Comparison of ENCODE assay signal across 25 mouse cellular contexts in the genomic region with DNA sequence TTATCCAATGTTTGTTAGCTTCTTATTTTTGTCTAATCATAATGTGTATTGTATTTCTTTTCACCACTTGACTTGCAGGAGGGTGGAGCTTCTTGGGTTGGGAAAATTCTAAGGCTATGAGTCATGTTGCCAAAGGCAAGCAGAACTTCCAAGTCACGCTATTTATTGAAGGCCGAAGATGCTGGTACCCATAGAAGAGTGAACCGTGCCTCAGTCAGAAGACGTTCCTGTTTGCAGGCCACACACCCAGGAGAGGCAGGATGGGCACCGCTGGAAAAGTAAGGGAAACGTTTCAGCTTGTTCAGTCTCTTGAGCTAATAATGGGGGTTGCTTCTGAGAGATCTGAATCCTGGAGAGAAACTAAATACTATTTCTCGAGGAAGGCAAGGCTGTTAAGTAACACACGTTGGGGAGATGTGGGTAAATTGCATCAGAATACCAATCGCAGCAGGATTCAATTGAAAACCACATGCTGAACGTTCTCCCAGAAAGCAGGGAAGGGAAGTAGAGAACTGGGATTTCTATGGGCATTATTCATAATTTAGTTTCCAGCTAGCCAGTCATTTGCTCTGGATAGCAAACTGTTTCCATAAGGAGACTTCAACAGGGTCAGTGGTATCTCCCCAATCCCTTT. TPM values are rescaled to one million over a fixed set of nuclear protein-coding genes. Genes with fewer than 3 reads are reported as not detected.
DNase-seq lines count a peak whose midpoint lies in the region; ATAC-seq and TF ChIP-seq lines count a peak whose summit lies in the region.
"Had no signal": no experiment of that assay in that cellular context is flagged by ENCODE, and none has a peak within 500 bp of the region (broad histone marks: within the 10 kb centered on the region; RNA-seq: fewer than 3 reads in every experiment).

A gene (plus strand): TSS at position 130 of the 634 bp plus-strand sequence.

- no peak for ATAC-seq in embryonic facial prominence, embryonic 13.5 days (ENCODE audit: insufficient number of reproducible peaks, insufficient read depth, low FRiP score, low TSS enrichment, low read depth)
- ATAC-seq in limb, embryonic 15.5 days (ENCODE audit: insufficient number of reproducible peaks, low FRiP score, low TSS enrichment, low read depth) = no peak
- ATAC-seq in erythroblast, adult 5-6 weeks (replicated peaks; ENCODE audit: low FRiP score, poor library complexity, severe bottlenecking) = no peak
- ATAC-seq: CD4-positive, CD25-positive, alpha-beta regulatory T cell, adult 4 months; inflammation-experienced regulatory T-cells, adult 6 months had no signal

- peaks cover 5% of the 10 kb centered on the region for H3K36me3 ChIP-seq in C2C12 (ENCODE audit: control insufficient read depth, insufficient read depth)
- H3K36me3 ChIP-seq in embryonic facial prominence, embryonic 13.5 days = no peaks in the 10 kb centered on the region
- no peaks in the 10 kb centered on the region for H3K36me3 ChIP-seq in limb, embryonic 15.5 days
- H3K36me3 ChIP-seq: heart, embryonic 12.5 days; hindbrain, embryonic 13.5 days; liver, embryonic 15.5 days; neural tube, embryonic 15.5 days had no signal

- no peak for DNase-seq in gastrocnemius, adult 2 months
- DNase-seq in gastrocnemius, postnatal 14 days = no peak
- no peak for DNase-seq in right cerebral cortex, adult 18-20 months
- DNase-seq: cerebellum, adult 18-20 months; cerebellum, postnatal 25 days; embryo, embryonic 11 days; heart, adult 11 months; heart, postnatal 14 days; kidney, adult 8-10 months; kidney, postnatal 25 days; left cerebral cortex, postnatal 4 days; lung, postnatal 10 days; midbrain, embryonic 14.5 days had no signal

- H3K9ac ChIP-seq in embryonic facial prominence, embryonic 13.5 days = no peak within 1 kb of the TSS
- no peak within 1 kb of the TSS for H3K9ac ChIP-seq in limb, embryonic 15.5 days
- H3K9ac ChIP-seq: heart, embryonic 12.5 days; hindbrain, embryonic 13.5 days; liver, embryonic 15.5 days; neural tube, embryonic 15.5 days had no signal

- H3K27me3 ChIP-seq in C2C12 (ENCODE audit: control insufficient read depth, insufficient read depth, insufficient read length) = no peaks in the 10 kb centered on the region
- H3K27me3 ChIP-seq in embryonic facial prominence, embryonic 13.5 days = no peaks in the 10 kb centered on the region
- no peaks in the 10 kb centered on the region for H3K27me3 ChIP-seq in limb, embryonic 15.5 days
- H3K27me3 ChIP-seq: heart, embryonic 12.5 days; hindbrain, embryonic 13.5 days; liver, embryonic 15.5 days; neural tube, embryonic 15.5 days had no signal

- H3K4me2 ChIP-seq in embryonic facial prominence, embryonic 13.5 days = peak within 1 kb of the TSS; percentile 27
- no peak within 1 kb of the TSS for H3K4me2 ChIP-seq in limb, embryonic 15.5 days
- H3K4me2 ChIP-seq: heart, embryonic 12.5 days; hindbrain, embryonic 13.5 days; liver, embryonic 15.5 days; neural tube, embryonic 15.5 days had no signal

- intact Hi-C loops in gastrocnemius, adult 2 months (cut with DNase I) = no loop called here
- intact Hi-C loops in gastrocnemius, postnatal 14 days (cut with DNase I; ENCODE audit: low total_unique reads) = no loop called here

- H3K4me1 ChIP-seq in embryonic facial prominence, embryonic 13.5 days = peaks cover 20% of the 10 kb centered on the region
- no peaks in the 10 kb centered on the region; the same call in 1 of the 2 replicates for H3K4me1 ChIP-seq in limb, embryonic 15.5 days
- H3K4me1 ChIP-seq: heart, embryonic 12.5 days; neural tube, embryonic 15.5 days had no signal

- WGBS in embryonic facial prominence, embryonic 13.5 days = 27% methylated on average over 10 of the region's 10 CpGs
- 43% methylated on average over 10 of the region's 10 CpGs for WGBS in limb, embryonic 15.5 days

- no peak within 1 kb of the TSS for H3ac ChIP-seq in C2C12 (ENCODE audit: control insufficient read depth, insufficient read length, low read depth)

- no peak for TF ChIP-seq CTCF in gastrocnemius, adult 2 months (IDR thresholded peaks at IDR 0.05)
- TF ChIP-seq CTCF in C2C12 (IDR thresholded peaks at IDR 0.05; ENCODE audit: control insufficient read depth, insufficient read depth, insufficient read length) = no peak

- H3K9me3 ChIP-seq in embryonic facial prominence, embryonic 13.5 days = no peaks in the 10 kb centered on the region
- no peaks in the 10 kb centered on the region for H3K9me3 ChIP-seq in limb, embryonic 15.5 days
- H3K9me3 ChIP-seq: hindbrain, embryonic 13.5 days; liver, embryonic 15.5 days; neural tube, embryonic 15.5 days had no signal

- H3K27ac ChIP-seq in gastrocnemius, adult 2 months = peak within 1 kb of the TSS; percentile 49
- H3K27ac ChIP-seq in embryonic facial prominence, embryonic 13.5 days = peak within 1 kb of the TSS; percentile 87
- H3K27ac ChIP-seq in limb, embryonic 15.5 days = peak within 1 kb of the TSS; percentile 69
- H3K27ac ChIP-seq: hindbrain, embryonic 13.5 days; liver, embryonic 15.5 days; neural tube, embryonic 15.5 days had no signal

- H3K79me3 ChIP-seq in C2C12 (ENCODE audit: low read depth) = no peaks in the 10 kb centered on the region

- H3K79me2 ChIP-seq in C2C12 (ENCODE audit: control insufficient read depth, insufficient read depth) = peaks cover 8% of the 10 kb centered on the region

- H3K4me3 ChIP-seq in gastrocnemius, adult 2 months = peak within 1 kb of the TSS; percentile 15
- peak within 1 kb of the TSS; percentile 15 for H3K4me3 ChIP-seq in C2C12 (ENCODE audit: insufficient read depth, poor library complexity, severe bottlenecking)
- no peak within 1 kb of the TSS for H3K4me3 ChIP-seq in embryonic facial prominence, embryonic 13.5 days
- no peak within 1 kb of the TSS for H3K4me3 ChIP-seq in limb, embryonic 15.5 days
- H3K4me3 ChIP-seq: heart, embryonic 12.5 days; hindbrain, embryonic 13.5 days; liver, embryonic 15.5 days; megakaryocyte, embryonic 14.5 days; neural tube, embryonic 15.5 days had no signal

TF ChIP-seq in C2C12, 6 proteins besides CTCF, POLR2A, EP300 and RAD21:
- peak; percentile 66 for TF ChIP-seq CEBPB (IDR thresholded peaks at IDR 0.05; ENCODE audit: low read depth)
- no peak for TF ChIP-seq MYOG (IDR thresholded peaks at IDR 0.05; ENCODE audit: control insufficient read depth, extremely low read depth, insufficient read length)

RNA-seq across cellular contexts. Expression of the gene that starts here (rescaled TPM):
- total RNA-seq in gastrocnemius, adult 2 months (2021) = under 1 TPM; 0.48 to 0.53 TPM
- total RNA-seq in gastrocnemius, postnatal 14 days (2021) = under 1 TPM; 0.13 to 0.37 TPM
- polyA plus RNA-seq in C2C12 (2012; fragmentation: generic; extraction: Trizol) = 4.9 TPM
- 3.1 and 3.6 TPM in 2 replicates for polyA plus RNA-seq in embryonic facial prominence, embryonic 13.5 days (2015; fragmentation: Nextera tagmentation; extraction: Ambion mirVana)
- 4.1 and 5.2 TPM in 2 replicates for polyA plus RNA-seq in limb, embryonic 15.5 days (2015; fragmentation: Nextera tagmentation; extraction: Ambion mirVana)
- total RNA-seq in erythroblast, adult 5-6 weeks (2015; ENCODE audit: low replicate concordance) = not detected in 2 replicates
- not detected in 2 replicates for total RNA-seq in erythroblast, adult 5-6 weeks (2017; ENCODE audit: low replicate concordance)
- total RNA-seq: left cerebral cortex, adult 18-20 months had no signal
- polyA plus RNA-seq: CD4-positive, CD25-positive, alpha-beta regulatory T cell, adult 4 months; heart, embryonic 12.5 days; inflammation-experienced regulatory T-cells, adult 6 months had no signal

Comparison
In these comparisons a context has a peak if more than half of its experiments do, and no peak if none do; other contexts are left out.
1. H3K4me3 ChIP-seq: peak in gastrocnemius, adult 2 months (single experiment) and C2C12 (single experiment); none in embryonic facial prominence, embryonic 13.5 days (single experiment) and limb, embryonic 15.5 days (single experiment).
2. Peak in every context shown above with its lines, with median percentiles within 50 percentile points of each other: H3K27ac ChIP-seq.